Mouse (Mus musculus): Measurements from ENCODE around the gene Stn1. TPM values are rescaled to one million over a fixed set of nuclear protein-coding genes. Genes with fewer than 3 reads are reported as not detected.

The Stn1 gene
- polyA plus RNA-seq (2021; fragmentation: Nextera tagmentation) = 18.8 and 20.5 TPM in 2 replicates
- long read RNA-seq, experiment 1, transcript Stn1-201 (10 exons, 1,992 nt) = major isoform, 21 of 34 reads
- long read RNA-seq, experiment 1, partial matches to known transcripts = 6 of 34 reads
- long read RNA-seq, experiment 1, other reads (novel, unspliced or antisense) = 6 of 34 reads
- long read RNA-seq, experiment 2, transcript Stn1-201 (10 exons, 1,992 nt) = major isoform, 72 of 87 reads
- long read RNA-seq, experiment 2, partial matches to known transcripts = 4 of 87 reads
- long read RNA-seq, experiment 2, other reads (novel, unspliced or antisense) = 7 of 87 reads

GRCm38 (mm10) chr19:47537300-47537792 lies at the start of gene Stn1:
Stn1 (minus strand) TSS chr19:47537507.

GRCm38 (mm10) chr19:47579225-47579787 lies 42.0 kb upstream of the Stn1 start, which contains the start of gene Slk:
Slk (plus strand) TSS chr19:47579678.

GRCm38 (mm10) chr19:47464304-47465241 lies 72.7 kb downstream of the Stn1 start, which contains the start of gene Sh3pxd2a:
Sh3pxd2a (minus strand) TSS chr19:47464401.

Other genes with a start within 250 kb of the Stn1 start
- 1.6 and 2.5 TPM in 2 replicates for gene Sh3pxd2a, start 73.1 kb downstream of the Stn1 start, polyA plus RNA-seq (2021; fragmentation: Nextera tagmentation)
- gene Slk, start 42.2 kb upstream of the Stn1 start, polyA plus RNA-seq (2021; fragmentation: Nextera tagmentation) = 3.6 and 4.8 TPM in 2 replicates
- gene Col17a1, start 154.6 kb upstream of the Stn1 start, polyA plus RNA-seq (2021; fragmentation: Nextera tagmentation) = 0.03 and 0.40 TPM in 2 replicates
- 162 and 175 TPM in 2 replicates for gene Sfr1, start 194.2 kb upstream of the Stn1 start, polyA plus RNA-seq (2021; fragmentation: Nextera tagmentation)

Data from layer of hippocampus, adult 6 months (tissue).